Mouse (Mus musculus): ENCODE data around the gene Uroc1. TPM values are rescaled to one million over a fixed set of nuclear protein-coding genes. Genes with fewer than 3 reads are reported as not detected.

The Uroc1 gene
- polyA plus RNA-seq, 1 experiment from 2014 or later, result 1.2 TPM

DNA sequence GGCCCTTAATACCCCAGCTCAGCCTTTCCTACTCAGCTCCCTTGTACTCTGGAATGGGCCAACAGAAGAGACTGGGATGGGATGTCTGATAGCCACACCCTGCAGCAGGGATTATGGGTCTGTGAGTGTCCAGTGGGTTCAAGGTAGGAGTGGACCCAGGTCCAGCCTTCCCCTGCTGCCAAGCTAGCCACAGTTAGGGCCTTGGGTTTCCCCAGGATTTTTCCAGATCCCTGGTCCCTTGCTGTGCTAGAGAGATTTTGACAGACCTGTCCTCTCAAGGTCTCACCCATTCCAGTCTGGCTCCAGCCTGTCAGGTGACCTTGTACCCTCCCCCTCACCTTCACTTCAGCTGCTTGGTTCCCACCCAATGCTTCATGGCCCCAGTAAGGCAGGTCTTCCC, 75.5 kb downstream of the Uroc1 start:
- Histone ChIP-seq H3K4me3 (replicated peaks; ENCODE audit: low read length) (no peak overlapping the region), H3K27me3 (ENCODE audit: control insufficient read depth, insufficient read depth, low read length) (no peaks in the 10 kb centered on the region), H3K4me1 (ENCODE audit: control insufficient read depth, insufficient read depth, low read length) (no peaks in the 10 kb centered on the region), H3K9me3 (replicated peaks; ENCODE audit: control insufficient read depth, low read length) (no peaks in the 10 kb centered on the region), H3K36me3 (ENCODE audit: control insufficient read depth, insufficient read depth, low read length) (no peaks in the 10 kb centered on the region), H3K27ac (ENCODE audit: low read length) (no peak overlapping the region), H3K9ac (ENCODE audit: low read length) (no peak overlapping the region), H3K4me2 (ENCODE audit: low read depth, low read length) (no peak overlapping the region)
- no peak for ATAC-seq (ENCODE audit: insufficient read depth, low FRiP score)

DNA sequence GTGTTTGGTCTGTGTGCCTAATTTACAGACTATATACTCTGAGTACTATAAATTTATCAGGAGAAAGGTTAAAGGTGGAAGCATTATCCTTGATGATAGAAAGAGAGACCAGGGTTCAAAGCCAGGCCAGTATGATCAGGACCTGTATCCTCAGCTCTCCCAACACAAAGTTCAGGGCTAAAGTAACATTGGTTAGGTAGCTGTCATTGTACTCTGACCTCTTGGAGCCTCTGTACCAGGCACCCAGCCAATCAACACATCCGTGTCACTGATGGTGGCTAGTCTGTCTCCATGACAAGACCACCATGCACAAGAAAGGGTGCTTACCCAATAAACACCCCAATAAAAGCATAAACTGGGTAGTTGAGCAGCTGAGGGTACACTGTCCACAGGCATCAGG, 77.9 kb downstream of the Uroc1 start:
- Histone ChIP-seq H3K4me3 (replicated peaks; ENCODE audit: low read length) (no peak overlapping the region), H3K4me1 (ENCODE audit: control insufficient read depth, insufficient read depth, low read length) (no peaks in the 10 kb centered on the region), H3K9ac (ENCODE audit: low read length) (no peak overlapping the region), H3K36me3 (ENCODE audit: control insufficient read depth, insufficient read depth, low read length) (no peaks in the 10 kb centered on the region), H3K9me3 (replicated peaks; ENCODE audit: control insufficient read depth, low read length) (no peaks in the 10 kb centered on the region), H3K27ac (ENCODE audit: low read length) (no peak overlapping the region), H3K27me3 (ENCODE audit: control insufficient read depth, insufficient read depth, low read length) (no peaks in the 10 kb centered on the region), H3K4me2 (ENCODE audit: low read depth, low read length) (no peak overlapping the region)
- ATAC-seq (ENCODE audit: insufficient read depth, low FRiP score), result no peak
- WGBS, result 87% methylated on average over 1 of the region's 1 CpGs

DNA sequence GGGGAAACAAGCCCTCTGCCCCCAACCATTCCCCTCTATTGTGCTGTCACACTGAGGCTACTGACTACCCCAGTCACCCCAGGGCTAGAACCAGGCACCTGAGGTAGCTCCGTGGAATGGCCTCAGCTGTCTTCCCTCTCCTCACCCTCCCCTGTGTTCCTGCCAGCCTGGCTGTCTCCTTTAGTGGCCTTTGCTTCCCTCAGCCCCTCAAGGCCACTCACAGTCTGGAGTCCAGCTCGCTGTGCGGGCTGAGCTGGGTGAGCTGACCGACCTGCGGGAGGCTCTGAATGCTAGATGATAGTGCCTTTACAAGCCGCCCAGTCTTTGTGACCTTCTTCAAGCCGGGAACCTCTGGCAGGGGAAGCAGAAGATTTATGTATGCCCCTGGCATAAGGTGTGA, 78.8 kb downstream of the Uroc1 start:
- Histone ChIP-seq H3K9me3 (replicated peaks; ENCODE audit: control insufficient read depth, low read length) (no peaks in the 10 kb centered on the region), H3K36me3 (ENCODE audit: control insufficient read depth, insufficient read depth, low read length) (no peaks in the 10 kb centered on the region), H3K4me1 (ENCODE audit: control insufficient read depth, insufficient read depth, low read length) (no peaks in the 10 kb centered on the region), H3K27me3 (ENCODE audit: control insufficient read depth, insufficient read depth, low read length) (no peaks in the 10 kb centered on the region), H3K4me2 (ENCODE audit: low read depth, low read length) (no peak overlapping the region), H3K4me3 (replicated peaks; ENCODE audit: low read length) (no peak overlapping the region), H3K9ac (ENCODE audit: low read length) (no peak overlapping the region), H3K27ac (ENCODE audit: low read length) (no peak overlapping the region)
- 69% methylated on average over 7 of the region's 7 CpGs for WGBS
- no peak for ATAC-seq (ENCODE audit: insufficient read depth, low FRiP score)

Other genes starting within 250 kb of the Uroc1 start
- gene Vmn1r50, start 231.9 kb upstream of the Uroc1 start, polyA plus RNA-seq (2015; fragmentation: Nextera tagmentation; extraction: Ambion mirVana), result not detected in 2 replicates
- gene Vmn1r51, start 210.7 kb upstream of the Uroc1 start, polyA plus RNA-seq (2015; fragmentation: Nextera tagmentation; extraction: Ambion mirVana), result not detected in 2 replicates
- not detected in 2 replicates for gene Vmn1r52, start 158.5 kb upstream of the Uroc1 start, polyA plus RNA-seq (2015; fragmentation: Nextera tagmentation; extraction: Ambion mirVana)
- gene V1ra8, start 130.5 kb upstream of the Uroc1 start, polyA plus RNA-seq (2015; fragmentation: Nextera tagmentation; extraction: Ambion mirVana), result not detected in 2 replicates
- gene Vmn1r53, start 108.8 kb upstream of the Uroc1 start, polyA plus RNA-seq (2015; fragmentation: Nextera tagmentation; extraction: Ambion mirVana), result not detected in 2 replicates
- not detected in 2 replicates for gene Vmn1r54, start 87.0 kb upstream of the Uroc1 start, polyA plus RNA-seq (2015; fragmentation: Nextera tagmentation; extraction: Ambion mirVana)
- gene BC048671, start 32.1 kb upstream of the Uroc1 start, polyA plus RNA-seq (2015; fragmentation: Nextera tagmentation; extraction: Ambion mirVana), result not detected in 2 replicates
- 0.67 and 1.2 TPM in 2 replicates for gene Chst13, start 8.1 kb upstream of the Uroc1 start, polyA plus RNA-seq (2015; fragmentation: Nextera tagmentation; extraction: Ambion mirVana)
- 4.5 and 4.7 TPM in 2 replicates for gene Zxdc, start 36.2 kb downstream of the Uroc1 start, polyA plus RNA-seq (2015; fragmentation: Nextera tagmentation; extraction: Ambion mirVana)
- 0.31 and 0.46 TPM in 2 replicates for gene Cfap100, start 95.5 kb downstream of the Uroc1 start, polyA plus RNA-seq (2015; fragmentation: Nextera tagmentation; extraction: Ambion mirVana)
- 8.8 and 10.2 TPM in 2 replicates for gene Klf15, start 129.3 kb downstream of the Uroc1 start, polyA plus RNA-seq (2015; fragmentation: Nextera tagmentation; extraction: Ambion mirVana)
- 13.1 and 14.9 TPM in 2 replicates for gene Aldh1l1, start 153.1 kb downstream of the Uroc1 start, polyA plus RNA-seq (2015; fragmentation: Nextera tagmentation; extraction: Ambion mirVana)

Data from stomach, embryonic 16.5 days (tissue).